Mouse (Mus musculus) hindbrain, embryonic 11.5 days (tissue): Measurements from ENCODE around the gene Kcnq1. TPM values are rescaled to one million over a fixed set of nuclear protein-coding genes. Genes with fewer than 3 reads are reported as not detected.

Source experiments
- ATAC-seq: fragments of 200-750 bp; cut with Nextera tagmentation; 2 replicates; pipeline ENCODE4 v1.8.0; 2017; ENCODE audit warnings: mild to moderate bottlenecking, moderate TSS enrichment, moderate library complexity; ENCODE audit not compliant: low FRiP score
- DNase-seq: peaks from one replicate; pipeline ENCODE4 v3.0.0-alpha.2; 2015; ENCODE audit warnings: low spot score
- H3K27ac ChIP-seq: fragments of 300-500 bp; sonication (generic); 2 replicates; pipeline ENCODE4 v1.5.1; 2014; ENCODE audit warnings: mild to moderate bottlenecking, low read depth, low read length
- H3K27me3 ChIP-seq: fragments of 300-500 bp; sonication (generic); 2 replicates; pipeline ENCODE4 v1.6.1; 2014; ENCODE audit warnings: mild to moderate bottlenecking, low read length, moderate library complexity, mixed read lengths; ENCODE audit not compliant: control insufficient read depth, insufficient read depth
- H3K36me3 ChIP-seq: fragments of 300-500 bp; sonication (generic); 2 replicates; pipeline ENCODE4 v1.6.1; 2014; ENCODE audit warnings: mild to moderate bottlenecking, low read length, moderate library complexity, mixed read lengths; ENCODE audit not compliant: control insufficient read depth, insufficient read depth
- H3K4me1 ChIP-seq: fragments of 300-500 bp; sonication (generic); replicated peaks from 2 replicates; pipeline ENCODE4 v1.6.1; 2014; ENCODE audit warnings: low read length, mixed read lengths; ENCODE audit not compliant: control insufficient read depth, insufficient read depth
- H3K4me2 ChIP-seq: fragments of 300-500 bp; sonication (generic); replicated peaks from 2 replicates; pipeline ENCODE4 v1.6.1; 2014; ENCODE audit warnings: mild to moderate bottlenecking, low read depth, low read length
- H3K4me3 ChIP-seq: fragments of 300-500 bp; sonication (generic); 2 replicates; pipeline ENCODE4 v1.5.1; 2014; ENCODE audit warnings: low read depth, low read length
- H3K9ac ChIP-seq: fragments of 300-500 bp; sonication (generic); 2 replicates; pipeline ENCODE4 v1.6.1; 2014; ENCODE audit warnings: low read depth, low read length
- H3K9me3 ChIP-seq: fragments of 300-500 bp; sonication (generic); 2 replicates; pipeline ENCODE4 v1.6.1; 2016; ENCODE audit warnings: low read length; ENCODE audit not compliant: control insufficient read depth
- WGBS: fragments of 180-500 bp; shearing (Covaris S2); extraction: QIAGEN DNeasy Blood & Tissue Kit; methylation state at CpG from one replicate; pipeline ENCODE4 v1.1.7; 2014; 5-methylcytosine and 5-hydroxymethylcytosine counted together
- polyA plus RNA-seq: library from polyadenylated mRNA; unstranded; fragments of >200 nt; fragmentation: Nextera tagmentation; extraction: Ambion mirVana; gene quantifications from 2 replicates; pipeline ENCODE4 v1.2.1, GENCODE M21; 2014

Gene Kcnq1
- polyA plus RNA-seq, 1 experiment from 2014 or later: 1.7 TPM

GRCm38 (mm10) chr7:143100759-143101158, 5.4 kb upstream of the Kcnq1 start:
- no peak overlapping the region for H3K9ac ChIP-seq
- peaks cover 5% of the 10 kb centered on the region for H3K27me3 ChIP-seq
- WGBS: 73% methylated on average over 4 of the region's 4 CpGs
- H3K4me3 ChIP-seq: no peak overlapping the region
- no peaks in the 10 kb centered on the region for H3K4me1 ChIP-seq
- H3K36me3 ChIP-seq: no peaks in the 10 kb centered on the region
- H3K27ac ChIP-seq: no peak overlapping the region
- no peak for ATAC-seq
- no peaks in the 10 kb centered on the region for H3K9me3 ChIP-seq
- DNase-seq: no peak
- no peak overlapping the region for H3K4me2 ChIP-seq

DNA sequence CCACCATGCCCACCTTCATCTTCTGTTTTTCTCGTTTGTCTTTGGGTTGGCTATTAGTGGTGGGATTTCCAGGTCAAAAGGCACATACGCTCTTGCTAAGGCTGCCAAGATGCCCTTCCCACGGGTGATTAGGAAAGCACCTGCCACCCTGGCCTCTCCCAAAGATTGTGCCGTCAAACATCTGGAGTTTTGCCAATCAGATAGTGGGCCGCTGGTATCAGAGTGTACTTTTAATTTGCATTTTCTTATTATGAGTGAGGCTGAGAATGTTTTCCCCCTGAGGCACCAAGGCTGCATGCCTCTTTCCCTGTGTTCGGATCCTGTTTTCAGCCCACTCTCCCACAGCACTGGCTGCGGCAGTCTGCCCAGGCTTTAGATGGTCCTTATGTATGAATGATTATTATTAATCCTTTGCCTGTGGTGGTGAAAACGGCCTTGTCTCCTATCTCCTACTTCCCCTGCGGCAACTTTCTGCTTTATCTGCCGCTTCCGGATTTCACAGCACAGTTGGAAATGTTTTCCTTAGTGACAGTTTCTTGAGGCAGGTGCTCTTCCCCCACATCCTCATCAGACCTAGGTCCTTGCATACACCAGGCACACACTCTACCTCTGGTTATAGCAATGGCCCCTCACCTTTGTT, 784 bp upstream of the Kcnq1 start:
- no peak for DNase-seq
- Histone ChIP-seq H3K4me1 (0 out of 2 replicates have a peak, but pooled peaks cover 2% of the 10 kb centered on the region), H3K27me3 (peaks cover 34% of the 10 kb centered on the region), H3K9me3 (no peaks in the 10 kb centered on the region), H3K4me3 (no peak overlapping the region), H3K9ac (no peak overlapping the region), H3K4me2 (no peak overlapping the region), H3K27ac (no peak overlapping the region), H3K36me3 (no peaks in the 10 kb centered on the region)
- no peak for ATAC-seq
- 69% methylated on average over 11 of the region's 11 CpGs for WGBS

GRCm38 (mm10) chr7:143106672-143107465, 707 bp downstream of the Kcnq1 start:
- H3K9ac ChIP-seq: 0 out of 2 replicates have a peak overlapping the region, but pooled peaks have one; percentile 7
- H3K4me2 ChIP-seq: peak overlapping the region; percentile 44
- H3K4me3 ChIP-seq: peak overlapping the region; percentile 24
- H3K9me3 ChIP-seq: no peaks in the 10 kb centered on the region
- no peak overlapping the region for H3K27ac ChIP-seq
- 0 out of 2 replicates have a peak, but pooled peaks cover 2% of the 10 kb centered on the region for H3K4me1 ChIP-seq
- 8% methylated on average over 50 of the region's 57 CpGs for WGBS
- DNase-seq: no peak
- ATAC-seq: no peak
- H3K36me3 ChIP-seq: no peaks in the 10 kb centered on the region
- H3K27me3 ChIP-seq: peaks cover 34% of the 10 kb centered on the region

DNA sequence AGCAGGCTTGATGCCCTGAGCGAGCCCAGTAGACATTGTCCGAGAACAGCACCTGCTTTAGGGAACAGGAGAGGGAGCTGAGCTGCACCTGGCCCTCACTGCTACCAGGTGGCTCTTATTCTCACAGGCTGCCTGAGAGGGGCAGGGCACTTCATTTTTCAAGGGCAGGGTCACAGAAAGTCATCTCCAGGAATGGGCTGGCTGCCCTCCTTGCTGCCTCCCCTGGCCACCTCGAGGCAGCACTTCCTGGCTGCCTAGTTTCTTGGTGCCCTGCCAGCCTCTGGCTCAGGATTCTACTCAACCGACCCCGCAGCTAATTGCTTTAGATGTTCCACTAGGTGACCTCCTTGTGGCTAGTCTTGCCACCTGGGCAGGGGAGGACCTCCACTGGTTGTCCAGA, 2.0 kb downstream of the Kcnq1 start:
- Histone ChIP-seq H3K4me1 (0 out of 2 replicates have a peak, but pooled peaks cover 2% of the 10 kb centered on the region), H3K27me3 (peaks cover 34% of the 10 kb centered on the region), H3K9me3 (no peaks in the 10 kb centered on the region), H3K36me3 (no peaks in the 10 kb centered on the region), H3K9ac (no peak overlapping the region), H3K27ac (no peak overlapping the region), H3K4me3 (no peak overlapping the region), H3K4me2 (no peak overlapping the region)
- 52% methylated on average over 5 of the region's 5 CpGs for WGBS
- DNase-seq: no peak
- no peak for ATAC-seq

DNA sequence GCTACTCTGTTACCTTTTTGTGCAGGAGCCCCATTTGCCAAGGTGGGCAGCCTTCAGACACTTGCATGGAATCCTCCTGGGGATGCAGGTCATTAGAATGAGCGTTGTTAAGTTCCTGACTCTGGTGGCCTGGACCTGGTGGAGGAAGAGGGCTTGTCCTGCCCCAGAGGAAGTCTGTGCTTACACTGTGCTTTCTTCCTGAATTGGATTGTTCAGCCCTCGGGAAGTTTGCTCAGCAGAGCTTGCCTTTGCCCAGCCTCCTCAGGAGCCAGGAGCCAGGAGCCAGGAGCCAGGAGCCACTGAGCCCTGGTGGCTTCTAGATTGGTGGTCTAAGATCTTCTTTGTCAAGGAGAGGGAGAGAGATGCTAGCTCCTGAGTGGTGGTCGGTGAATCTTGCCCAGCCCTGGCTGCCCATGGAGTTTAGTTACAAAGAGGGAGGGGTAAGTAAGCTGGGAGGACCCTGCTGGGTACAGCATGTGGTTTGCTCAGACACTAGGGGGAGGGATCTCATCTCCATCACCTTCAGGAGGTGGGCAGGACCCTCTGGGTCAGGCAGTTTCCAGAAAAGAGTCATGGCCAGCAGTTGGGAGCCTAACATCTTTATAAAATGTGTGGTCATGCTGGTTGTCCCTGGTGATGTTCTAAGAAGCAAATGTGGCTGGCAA, 3.0 kb downstream of the Kcnq1 start:
- H3K27me3 ChIP-seq: peaks cover 34% of the 10 kb centered on the region
- ATAC-seq (no peak), DNase-seq (no peak)
- no peaks in the 10 kb centered on the region for H3K9me3 ChIP-seq
- H3K9ac ChIP-seq: no peak overlapping the region
- WGBS: 39% methylated on average over 3 of the region's 3 CpGs
- H3K4me2 ChIP-seq: no peak overlapping the region
- H3K4me1 ChIP-seq: 0 out of 2 replicates have a peak, but pooled peaks cover 2% of the 10 kb centered on the region
- H3K36me3 ChIP-seq: no peaks in the 10 kb centered on the region
- H3K27ac ChIP-seq: no peak overlapping the region
- H3K4me3 ChIP-seq: no peak overlapping the region

DNA sequence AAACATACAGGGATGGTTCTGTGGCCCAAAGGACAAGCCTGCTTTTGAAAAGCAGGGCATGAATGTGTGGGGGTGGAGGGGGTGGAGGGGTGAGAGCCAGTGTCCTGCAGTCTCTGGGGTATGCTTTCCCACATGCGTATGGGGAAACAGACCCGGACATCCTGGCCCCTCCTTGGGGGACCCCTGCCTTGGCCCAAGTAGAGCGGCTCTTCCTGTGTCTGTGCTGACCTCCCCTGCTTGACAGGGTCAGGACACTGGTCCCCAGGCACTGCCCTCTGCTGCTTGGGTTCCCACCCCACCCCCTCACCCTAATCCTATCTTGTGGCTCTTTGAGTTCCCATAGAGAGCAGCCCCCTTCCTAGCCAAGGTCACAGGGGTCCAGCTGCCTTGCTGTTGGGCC, 3.5 kb downstream of the Kcnq1 start:
- DNase-seq (no peak), ATAC-seq (no peak)
- 60% methylated on average over 3 of the region's 3 CpGs for WGBS
- no peak overlapping the region for H3K9ac ChIP-seq
- H3K4me1 ChIP-seq: 0 out of 2 replicates have a peak, but pooled peaks cover 2% of the 10 kb centered on the region
- H3K9me3 ChIP-seq: no peaks in the 10 kb centered on the region
- peaks cover 34% of the 10 kb centered on the region for H3K27me3 ChIP-seq
- H3K4me2 ChIP-seq: no peak overlapping the region
- no peak overlapping the region for H3K27ac ChIP-seq
- no peaks in the 10 kb centered on the region for H3K36me3 ChIP-seq
- no peak overlapping the region for H3K4me3 ChIP-seq

- Histone ChIP-seq H3K27me3 (peaks cover 29% of the 10 kb centered on the region), H3K36me3 (no peaks in the 10 kb centered on the region), H3K9me3 (no peaks in the 10 kb centered on the region), H3K9ac (no peak overlapping the region), H3K4me3 (no peak overlapping the region), H3K4me1 (0 out of 2 replicates have a peak, but pooled peaks cover 2% of the 10 kb centered on the region), H3K27ac (no peak overlapping the region), H3K4me2 (no peak overlapping the region)
- ATAC-seq (no peak), DNase-seq (no peak)
- WGBS: 55% methylated on average over 1 of the region's 1 CpGs
Measured at GRCm38 (mm10) chr7:143110803-143111202, 4.6 kb downstream of the Kcnq1 start.

- WGBS: 71% methylated on average over 4 of the region's 4 CpGs
Measured at GRCm38 (mm10) chr7:143111719-143112118, 5.6 kb downstream of the Kcnq1 start.

More at GRCm38 (mm10) chr7:143111719-143112118, 5.6 kb downstream of the Kcnq1 start:
- H3K27me3 ChIP-seq: peaks cover 20% of the 10 kb centered on the region
- no peaks in the 10 kb centered on the region for H3K9me3 ChIP-seq
- H3K36me3 ChIP-seq: no peaks in the 10 kb centered on the region
- no peak overlapping the region for H3K27ac ChIP-seq
- no peak overlapping the region for H3K4me3 ChIP-seq
- ATAC-seq: no peak
- no peak for DNase-seq
- H3K4me1 ChIP-seq: 0 out of 2 replicates have a peak, but pooled peaks cover 2% of the 10 kb centered on the region
- H3K4me2 ChIP-seq: no peak overlapping the region
- no peak overlapping the region for H3K9ac ChIP-seq
